Mouse (Mus musculus) gastrocnemius, adult 18-20 months (tissue): Measurements from ENCODE around the gene Eloa. TPM values are rescaled to one million over a fixed set of nuclear protein-coding genes. Genes with fewer than 3 reads are reported as not detected.
"Not testable (repeated sequence)": the region's sequence is repeated elsewhere in the genome, so short reads cannot be mapped to it uniquely, and the experiment has no call there.

Source experiments
- DNase-seq: peaks from one replicate; pipeline ENCODE4 v3.0.0; 2021; ENCODE audit warnings: low spot score
- long read RNA-seq, 2 experiments: library from polyadenylated mRNA; stranded (forward); transcript quantifications; one replicate each; pipeline ENCODE4 v2.0.0; 2021
- total RNA-seq, 2 experiments: library from RNA; stranded (reverse); gene quantifications; 2 replicates each; pipeline ENCODE4 v1.2.3; 2021

Eloa gene
- total RNA-seq, result 10 to 100 TPM; 62.0 to 62.3 TPM
- long read RNA-seq, experiment 1, full-length matches to known transcripts, result 50 of 69 reads
- long read RNA-seq, experiment 1, partial matches to known transcripts, result 8 of 69 reads
- long read RNA-seq, experiment 1, other reads (novel, unspliced or antisense), result 11 of 69 reads
- long read RNA-seq, experiment 2, full-length matches to known transcripts, result 30 of 45 reads
- long read RNA-seq, experiment 2, partial matches to known transcripts, result 15 of 45 reads
- long read RNA-seq, experiment 2, other reads (novel, unspliced or antisense), result 0 of 45 reads

- peak; percentile 100 for DNase-seq
Measured at GRCm38 (mm10) chr4:136021549-136022047, at the start of gene Eloa. Eloa (minus strand) TSS chr4:136021763.

GRCm38 (mm10) chr4:136071178-136071714, 49.7 kb upstream of the Eloa start:
- peak; percentile 71 for DNase-seq

GRCm38 (mm10) chr4:136070592-136070991, 49.0 kb upstream of the Eloa start:
- no peak for DNase-seq

- peak; percentile 76 for DNase-seq
Measured at GRCm38 (mm10) chr4:136069954-136070353, 48.4 kb upstream of the Eloa start.

- no peak for DNase-seq
Measured at GRCm38 (mm10) chr4:136069313-136069712, 47.8 kb upstream of the Eloa start.

- no peak for DNase-seq
Measured at GRCm38 (mm10) chr4:136063143-136063542, 41.6 kb upstream of the Eloa start.

- not testable (repeated sequence) for DNase-seq
Measured at GRCm38 (mm10) chr4:136059800-136060488, 38.4 kb upstream of the Eloa start.

GRCm38 (mm10) chr4:136057916-136058315, 36.4 kb upstream of the Eloa start:
- DNase-seq, result no peak

- no peak for DNase-seq
Measured at GRCm38 (mm10) chr4:136056030-136056429, 34.5 kb upstream of the Eloa start.

- no peak for DNase-seq
Measured at GRCm38 (mm10) chr4:136053843-136054242, 32.3 kb upstream of the Eloa start.

- peak; percentile 93 for DNase-seq
Measured at GRCm38 (mm10) chr4:136053247-136053596, 31.7 kb upstream of the Eloa start, which contains the start of gene Rpl11. Rpl11 (minus strand) TSS chr4:136053428.

- DNase-seq, result no peak
Measured at GRCm38 (mm10) chr4:136052534-136053246, 31.1 kb upstream of the Eloa start.

GRCm38 (mm10) chr4:136052060-136052459, 30.5 kb upstream of the Eloa start:
- DNase-seq, result no peak

- DNase-seq, result no peak
Measured at GRCm38 (mm10) chr4:136050226-136050625, 28.7 kb upstream of the Eloa start.

- DNase-seq, result no peak
Measured at GRCm38 (mm10) chr4:136048291-136049032, 26.9 kb upstream of the Eloa start.

GRCm38 (mm10) chr4:136047626-136048025, 26.1 kb upstream of the Eloa start:
- no peak for DNase-seq

GRCm38 (mm10) chr4:136046888-136047287, 25.3 kb upstream of the Eloa start:
- no peak for DNase-seq

- DNase-seq, result no peak
Measured at GRCm38 (mm10) chr4:136045091-136045490, 23.5 kb upstream of the Eloa start.

- DNase-seq, result no peak
Measured at GRCm38 (mm10) chr4:136043784-136044400, 22.3 kb upstream of the Eloa start.

GRCm38 (mm10) chr4:136035078-136035477, 13.5 kb upstream of the Eloa start:
- DNase-seq, result no peak

- no peak for DNase-seq
Measured at GRCm38 (mm10) chr4:136033231-136033630, 11.7 kb upstream of the Eloa start.
